Mouse (Mus musculus): ENCODE results near the gene Sim1. TPM values are rescaled to one million over a fixed set of nuclear protein-coding genes. Genes with fewer than 3 reads are reported as not detected.

Sim1 gene
- polyA plus RNA-seq, 1 experiment from 2014 or later: 0.02 TPM

DNA sequence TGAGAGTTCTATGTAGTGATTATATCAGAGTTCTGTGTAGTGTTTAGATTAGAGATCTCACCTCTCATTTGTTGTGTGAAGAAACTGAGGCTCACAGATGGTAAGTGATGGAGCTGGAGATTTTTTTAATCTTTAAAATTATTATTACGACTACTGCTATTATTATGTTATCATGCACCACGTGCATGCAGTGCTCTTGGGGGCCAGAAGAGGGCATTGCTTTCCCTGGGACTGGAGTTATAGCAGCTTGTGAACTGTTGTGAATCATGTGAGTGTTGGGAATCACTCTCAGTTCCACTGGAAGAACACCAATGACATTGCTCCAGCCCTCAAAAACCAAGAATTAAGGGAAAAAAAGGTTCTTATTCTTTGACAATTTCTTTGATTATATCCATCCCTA is 21.1 kb downstream of the Sim1 start:
- H3K4me2 ChIP-seq (ENCODE audit: low read depth, low read length): no peak overlapping the region
- H3K36me3 ChIP-seq (ENCODE audit: control insufficient read depth, insufficient read depth, low read length): no peaks in the 10 kb centered on the region
- H3K27me3 ChIP-seq (replicated peaks; ENCODE audit: control insufficient read depth, insufficient read depth, low read length): peaks cover 15% of the 10 kb centered on the region
- H3K4me1 ChIP-seq (ENCODE audit: control insufficient read depth, insufficient read depth, low read length): no peaks in the 10 kb centered on the region
- H3K9me3 ChIP-seq (ENCODE audit: control insufficient read depth, low read length): no peaks in the 10 kb centered on the region
- H3K9ac ChIP-seq (ENCODE audit: low read depth, low read length): no peak overlapping the region
- 52% methylated on average over 2 of the region's 2 CpGs for WGBS
- no peak overlapping the region for H3K4me3 ChIP-seq (ENCODE audit: low read length)
- no peak overlapping the region for H3K27ac ChIP-seq (ENCODE audit: low read length)
- ATAC-seq: no peak

DNA sequence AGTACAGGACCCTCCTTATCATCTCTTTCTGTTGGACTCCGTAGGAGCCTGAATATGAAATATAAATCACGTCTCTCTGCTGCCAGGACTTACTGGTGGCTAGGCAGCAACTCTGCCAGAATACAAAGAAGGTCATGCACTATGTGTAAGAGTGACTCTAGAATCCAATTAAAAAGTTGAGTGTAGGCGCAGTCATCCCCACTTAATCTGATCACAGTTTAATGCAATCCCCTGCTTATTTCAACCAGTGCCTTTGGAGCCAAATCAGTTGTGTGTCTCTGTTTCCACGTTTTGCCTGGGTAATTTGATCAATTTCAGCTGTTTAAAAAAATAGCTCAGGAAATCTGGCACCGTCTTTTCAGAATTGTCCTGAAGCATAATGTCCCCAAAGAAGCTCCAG is 34.7 kb downstream of the Sim1 start:
- Histone ChIP-seq H3K4me3 (ENCODE audit: low read length) (no peak overlapping the region), H3K4me1 (ENCODE audit: control insufficient read depth, insufficient read depth, low read length) (no peaks in the 10 kb centered on the region), H3K9ac (ENCODE audit: low read depth, low read length) (no peak overlapping the region), H3K36me3 (ENCODE audit: control insufficient read depth, insufficient read depth, low read length) (no peaks in the 10 kb centered on the region), H3K4me2 (ENCODE audit: low read depth, low read length) (no peak overlapping the region), H3K27me3 (replicated peaks; ENCODE audit: control insufficient read depth, insufficient read depth, low read length) (no peaks in the 10 kb centered on the region), H3K9me3 (ENCODE audit: control insufficient read depth, low read length) (no peaks in the 10 kb centered on the region), H3K27ac (ENCODE audit: low read length) (no peak overlapping the region)
- ATAC-seq: no peak
- 71% methylated on average over 5 of the region's 5 CpGs for WGBS

- Histone ChIP-seq H3K27me3 (replicated peaks; ENCODE audit: control insufficient read depth, insufficient read depth, low read length) (no peaks in the 10 kb centered on the region), H3K4me1 (ENCODE audit: control insufficient read depth, insufficient read depth, low read length) (no peaks in the 10 kb centered on the region), H3K27ac (ENCODE audit: low read length) (no peak overlapping the region), H3K4me3 (ENCODE audit: low read length) (no peak overlapping the region), H3K36me3 (ENCODE audit: control insufficient read depth, insufficient read depth, low read length) (no peaks in the 10 kb centered on the region), H3K4me2 (ENCODE audit: low read depth, low read length) (no peak overlapping the region), H3K9me3 (ENCODE audit: control insufficient read depth, low read length) (no peaks in the 10 kb centered on the region), H3K9ac (ENCODE audit: low read depth, low read length) (no peak overlapping the region)
- no peak for ATAC-seq
These were observed 41.1 kb downstream of the Sim1 start for GRCm38 (mm10) chr10:50935673-50936072.

DNA sequence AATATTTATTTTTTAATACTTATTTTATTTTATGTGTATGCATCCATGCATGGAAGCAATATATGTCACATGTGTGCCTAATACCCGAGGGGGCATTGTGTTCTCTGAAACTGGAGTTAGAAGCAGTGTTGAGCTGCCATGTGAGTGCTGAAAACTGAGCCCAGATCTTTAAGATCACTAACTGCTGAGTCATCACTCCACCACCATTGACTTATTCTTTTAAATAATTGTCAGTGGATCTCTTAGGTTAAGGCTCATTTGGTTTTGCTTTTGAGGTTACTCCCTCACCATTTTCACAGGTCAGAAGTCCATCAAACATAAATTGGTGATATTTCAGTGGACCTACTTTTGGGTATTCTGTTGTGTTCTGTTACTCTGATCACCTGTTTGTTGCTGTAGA is 79.1 kb downstream of the Sim1 start:
- no peak overlapping the region for H3K27ac ChIP-seq (ENCODE audit: low read length)
- H3K4me2 ChIP-seq (ENCODE audit: low read depth, low read length): no peak overlapping the region
- no peak for ATAC-seq
- no peaks in the 10 kb centered on the region for H3K27me3 ChIP-seq (replicated peaks; ENCODE audit: control insufficient read depth, insufficient read depth, low read length)
- 57% methylated on average over 1 of the region's 1 CpGs for WGBS
- H3K9ac ChIP-seq (ENCODE audit: low read depth, low read length): no peak overlapping the region
- H3K9me3 ChIP-seq (ENCODE audit: control insufficient read depth, low read length): no peaks in the 10 kb centered on the region
- H3K4me3 ChIP-seq (ENCODE audit: low read length): no peak overlapping the region
- no peaks in the 10 kb centered on the region for H3K36me3 ChIP-seq (ENCODE audit: control insufficient read depth, insufficient read depth, low read length)
- no peaks in the 10 kb centered on the region for H3K4me1 ChIP-seq (ENCODE audit: control insufficient read depth, insufficient read depth, low read length)

- Histone ChIP-seq H3K27me3 (replicated peaks; ENCODE audit: control insufficient read depth, insufficient read depth, low read length) (no peaks in the 10 kb centered on the region), H3K9me3 (ENCODE audit: control insufficient read depth, low read length) (no peaks in the 10 kb centered on the region), H3K4me2 (ENCODE audit: low read depth, low read length) (no peak overlapping the region), H3K4me1 (ENCODE audit: control insufficient read depth, insufficient read depth, low read length) (no peaks in the 10 kb centered on the region), H3K36me3 (ENCODE audit: control insufficient read depth, insufficient read depth, low read length) (no peaks in the 10 kb centered on the region), H3K27ac (ENCODE audit: low read length) (no peak overlapping the region), H3K9ac (ENCODE audit: low read depth, low read length) (no peak overlapping the region), H3K4me3 (ENCODE audit: low read length) (no peak overlapping the region)
- whole genome bisulfite sequencing: 82% methylated on average over 3 of the region's 3 CpGs
- ATAC-seq: no peak
These were observed 87.3 kb downstream of the Sim1 start for GRCm38 (mm10) chr10:50981849-50982248.

DNA sequence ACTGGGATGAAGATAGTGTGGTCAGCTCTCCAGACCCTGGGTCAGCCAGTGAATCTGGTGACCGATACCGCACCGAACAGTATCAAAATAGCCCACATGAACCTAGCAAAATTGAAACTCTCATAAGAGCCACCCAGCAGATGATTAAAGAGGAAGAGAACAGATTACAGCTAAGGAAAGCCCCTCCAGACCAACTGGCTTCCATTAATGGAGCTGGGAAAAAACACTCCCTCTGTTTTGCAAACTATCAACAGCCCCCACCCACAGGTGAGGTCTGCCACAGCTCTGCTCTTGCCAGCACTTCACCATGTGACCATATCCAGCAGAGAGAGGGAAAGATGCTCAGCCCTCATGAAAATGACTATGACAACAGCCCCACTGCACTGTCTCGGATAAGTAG is 89.1 kb downstream of the Sim1 start:
- no peak overlapping the region for H3K27ac ChIP-seq (ENCODE audit: low read length)
- no peak overlapping the region for H3K4me2 ChIP-seq (ENCODE audit: low read depth, low read length)
- no peak overlapping the region for H3K4me3 ChIP-seq (ENCODE audit: low read length)
- H3K9me3 ChIP-seq (ENCODE audit: control insufficient read depth, low read length): no peaks in the 10 kb centered on the region
- ATAC-seq: no peak
- no peaks in the 10 kb centered on the region for H3K36me3 ChIP-seq (ENCODE audit: control insufficient read depth, insufficient read depth, low read length)
- no peaks in the 10 kb centered on the region for H3K27me3 ChIP-seq (replicated peaks; ENCODE audit: control insufficient read depth, insufficient read depth, low read length)
- no peaks in the 10 kb centered on the region for H3K4me1 ChIP-seq (ENCODE audit: control insufficient read depth, insufficient read depth, low read length)
- H3K9ac ChIP-seq (ENCODE audit: low read depth, low read length): no peak overlapping the region
- 93% methylated on average over 4 of the region's 4 CpGs for WGBS

DNA sequence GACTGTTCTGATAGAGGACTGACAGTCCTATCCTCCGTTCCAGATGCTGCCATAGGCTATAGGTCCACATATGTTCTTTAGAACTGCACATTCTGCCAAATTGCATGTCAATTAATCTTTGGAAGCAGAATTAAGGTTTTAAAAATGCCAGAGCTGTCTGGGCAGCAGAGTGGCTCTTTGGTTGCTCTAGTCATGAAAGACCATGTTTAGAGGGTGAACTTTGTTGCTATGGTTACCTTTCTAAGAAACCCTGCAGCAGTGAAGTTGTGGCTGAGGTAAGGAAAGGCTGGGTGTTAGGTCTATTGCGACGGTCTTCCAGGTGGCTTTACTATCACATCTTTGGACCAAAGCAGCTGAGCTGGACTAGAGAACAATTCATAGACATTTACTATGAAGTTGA is 113.2 kb downstream of the Sim1 start:
- Histone ChIP-seq H3K27ac (ENCODE audit: low read length) (no peak overlapping the region), H3K4me3 (ENCODE audit: low read length) (no peak overlapping the region), H3K9me3 (ENCODE audit: control insufficient read depth, low read length) (no peaks in the 10 kb centered on the region), H3K36me3 (ENCODE audit: control insufficient read depth, insufficient read depth, low read length) (no peaks in the 10 kb centered on the region), H3K9ac (ENCODE audit: low read depth, low read length) (no peak overlapping the region), H3K4me1 (ENCODE audit: control insufficient read depth, insufficient read depth, low read length) (no peaks in the 10 kb centered on the region), H3K4me2 (ENCODE audit: low read depth, low read length) (no peak overlapping the region), H3K27me3 (replicated peaks; ENCODE audit: control insufficient read depth, insufficient read depth, low read length) (no peaks in the 10 kb centered on the region)
- ATAC-seq: no peak
- WGBS: 67% methylated on average over 3 of the region's 3 CpGs

GRCm38 (mm10) chr10:51011391-51012150 is 117.0 kb downstream of the Sim1 start:
- Histone ChIP-seq H3K9ac (ENCODE audit: low read depth, low read length) (no peak overlapping the region), H3K4me2 (ENCODE audit: low read depth, low read length) (no peak overlapping the region), H3K4me1 (ENCODE audit: control insufficient read depth, insufficient read depth, low read length) (no peaks in the 10 kb centered on the region), H3K27me3 (replicated peaks; ENCODE audit: control insufficient read depth, insufficient read depth, low read length) (no peaks in the 10 kb centered on the region), H3K36me3 (ENCODE audit: control insufficient read depth, insufficient read depth, low read length) (no peaks in the 10 kb centered on the region), H3K27ac (ENCODE audit: low read length) (no peak overlapping the region), H3K9me3 (ENCODE audit: control insufficient read depth, low read length) (no peaks in the 10 kb centered on the region), H3K4me3 (ENCODE audit: low read length) (no peak overlapping the region)
- no peak for ATAC-seq
- 20% methylated on average over 8 of the region's 8 CpGs for WGBS

DNA sequence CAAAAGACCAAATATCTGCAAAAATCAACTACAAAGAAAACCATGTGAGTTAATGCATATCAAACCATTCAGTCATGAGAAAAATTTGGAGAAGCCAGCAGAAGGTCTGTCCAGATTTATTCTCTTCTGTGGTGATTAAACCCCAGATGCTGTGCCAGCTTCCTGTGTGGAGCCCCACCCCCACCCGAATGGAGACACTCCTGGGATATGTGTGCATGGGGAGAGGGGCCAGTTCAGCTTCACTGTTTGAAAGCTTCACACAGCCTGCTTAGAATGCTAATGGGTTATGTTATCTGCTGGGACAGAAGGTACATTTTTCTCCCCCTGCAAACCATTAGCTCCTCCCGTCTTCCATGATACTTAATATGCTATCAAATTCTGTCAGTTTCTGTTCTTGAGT is 120.3 kb downstream of the Sim1 start:
- Histone ChIP-seq H3K9ac (ENCODE audit: low read depth, low read length) (no peak overlapping the region), H3K36me3 (ENCODE audit: control insufficient read depth, insufficient read depth, low read length) (no peaks in the 10 kb centered on the region), H3K4me2 (ENCODE audit: low read depth, low read length) (no peak overlapping the region), H3K9me3 (ENCODE audit: control insufficient read depth, low read length) (no peaks in the 10 kb centered on the region), H3K27me3 (replicated peaks; ENCODE audit: control insufficient read depth, insufficient read depth, low read length) (no peaks in the 10 kb centered on the region), H3K27ac (ENCODE audit: low read length) (no peak overlapping the region), H3K4me1 (ENCODE audit: control insufficient read depth, insufficient read depth, low read length) (no peaks in the 10 kb centered on the region), H3K4me3 (ENCODE audit: low read length) (no peak overlapping the region)
- WGBS: 54% methylated on average over 2 of the region's 2 CpGs
- no peak for ATAC-seq

GRCm38 (mm10) chr10:51015362-51015761 is 120.8 kb downstream of the Sim1 start:
- Histone ChIP-seq H3K36me3 (ENCODE audit: control insufficient read depth, insufficient read depth, low read length) (no peaks in the 10 kb centered on the region), H3K27ac (ENCODE audit: low read length) (no peak overlapping the region), H3K27me3 (replicated peaks; ENCODE audit: control insufficient read depth, insufficient read depth, low read length) (no peaks in the 10 kb centered on the region), H3K4me1 (ENCODE audit: control insufficient read depth, insufficient read depth, low read length) (no peaks in the 10 kb centered on the region), H3K4me2 (ENCODE audit: low read depth, low read length) (no peak overlapping the region), H3K9me3 (ENCODE audit: control insufficient read depth, low read length) (no peaks in the 10 kb centered on the region), H3K9ac (ENCODE audit: low read depth, low read length) (no peak overlapping the region), H3K4me3 (ENCODE audit: low read length) (no peak overlapping the region)
- ATAC-seq: no peak
- 44% methylated on average over 1 of the region's 1 CpGs for WGBS
